Mouse (Mus musculus): Measurements from ENCODE around the gene Med15. TPM values are rescaled to one million over a fixed set of nuclear protein-coding genes. Genes with fewer than 3 reads are reported as not detected.

Med15 gene
- polyA plus RNA-seq, 1 experiment from 2014 or later = 40.6 TPM

GRCm38 (mm10) chr16:17732021-17732420, 670 bp downstream of the Med15 start:
- ATAC-seq (ENCODE audit: insufficient number of reproducible peaks, low FRiP score, low TSS enrichment, low read depth) = no peak
- WGBS = 39% methylated on average over 3 of the region's 3 CpGs

DNA sequence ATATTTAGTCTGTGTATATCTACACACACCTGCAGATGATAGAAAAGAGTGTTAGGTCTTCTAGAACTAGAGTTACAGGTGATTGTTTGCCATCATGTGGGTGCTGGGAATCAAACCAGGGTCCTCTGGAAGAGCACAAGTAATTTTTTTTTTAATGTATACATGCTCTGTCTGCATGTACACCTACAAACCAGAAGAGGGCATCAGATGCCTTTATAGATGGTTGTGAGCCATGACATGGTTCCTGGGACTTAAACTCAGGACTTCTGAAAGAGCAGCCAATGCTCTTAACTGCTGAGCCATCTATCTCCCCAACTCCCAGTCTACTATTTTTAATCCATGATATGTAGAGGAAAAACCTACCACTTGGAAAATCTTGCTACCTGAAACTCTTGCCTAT, 2.7 kb downstream of the Med15 start:
- Histone ChIP-seq H3K9ac (no peak overlapping the region), H3K27me3 (no peaks in the 10 kb centered on the region), H3K4me1 (peaks cover 6% of the 10 kb centered on the region; the same call in 1 of the 2 replicates), H3K27ac (no peak overlapping the region), H3K4me2 (no peak overlapping the region), H3K9me3 (no peaks in the 10 kb centered on the region), H3K4me3 (no peak overlapping the region), H3K36me3 (no peaks in the 10 kb centered on the region)
- no peak for ATAC-seq (ENCODE audit: insufficient number of reproducible peaks, low FRiP score, low TSS enrichment, low read depth)

More at GRCm38 (mm10) chr16:17732021-17732420, 670 bp downstream of the Med15 start:
- H3K27me3 ChIP-seq = 0 out of 2 replicates have a peak, but pooled peaks cover 2% of the 10 kb centered on the region
- H3K36me3 ChIP-seq = no peaks in the 10 kb centered on the region
- H3K4me2 ChIP-seq = no peak overlapping the region
- H3K4me1 ChIP-seq = peaks cover 4% of the 10 kb centered on the region; the same call in 1 of the 2 replicates
- no peak overlapping the region for H3K27ac ChIP-seq
- H3K9me3 ChIP-seq = no peaks in the 10 kb centered on the region
- no peak overlapping the region for H3K9ac ChIP-seq
- no peak overlapping the region for H3K4me3 ChIP-seq

- 0 out of 2 replicates have a peak overlapping the region, but pooled peaks have one; percentile 24 for H3K4me2 ChIP-seq
- no peak overlapping the region for H3K4me3 ChIP-seq
- ATAC-seq (ENCODE audit: insufficient number of reproducible peaks, low FRiP score, low TSS enrichment, low read depth) = no peak
- 12% methylated on average over 5 of the region's 5 CpGs for WGBS
- no peak overlapping the region for H3K9ac ChIP-seq
- no peaks in the 10 kb centered on the region for H3K27me3 ChIP-seq
- H3K9me3 ChIP-seq = no peaks in the 10 kb centered on the region
- no peaks in the 10 kb centered on the region for H3K36me3 ChIP-seq
- peaks cover 3% of the 10 kb centered on the region; the same call in 1 of the 2 replicates for H3K4me1 ChIP-seq
- H3K27ac ChIP-seq = peak overlapping the region; percentile 22; the same call in 1 of the 2 replicates
These were observed 5.4 kb downstream of the Med15 start for GRCm38 (mm10) chr16:17727179-17727861.

GRCm38 (mm10) chr16:17724448-17724847, 8.2 kb downstream of the Med15 start:
- Histone ChIP-seq H3K4me1 (peaks cover 19% of the 10 kb centered on the region), H3K4me3 (no peak overlapping the region), H3K27me3 (no peaks in the 10 kb centered on the region), H3K27ac (no peak overlapping the region), H3K4me2 (no peak overlapping the region), H3K9me3 (no peaks in the 10 kb centered on the region), H3K36me3 (no peaks in the 10 kb centered on the region), H3K9ac (no peak overlapping the region)
- 93% methylated on average over 3 of the region's 3 CpGs for WGBS
- peak; percentile 22; the same call in 1 of the 2 replicates for ATAC-seq (ENCODE audit: insufficient number of reproducible peaks, low FRiP score, low TSS enrichment, low read depth)

DNA sequence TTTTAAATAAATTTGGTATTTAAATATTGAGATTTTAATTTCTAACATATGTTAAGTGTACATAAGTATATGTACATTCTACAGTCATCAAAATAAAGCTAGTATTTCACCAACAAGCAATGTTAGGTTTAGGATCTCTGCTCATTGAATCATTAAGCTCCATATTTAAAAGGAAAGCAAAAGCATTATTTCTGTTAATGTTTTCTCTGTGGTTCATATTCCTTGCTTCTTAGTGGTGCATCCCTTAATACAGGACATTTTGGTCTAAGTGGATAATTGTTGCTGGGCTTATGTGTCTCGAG, 9.4 kb downstream of the Med15 start:
- no peak overlapping the region for H3K4me2 ChIP-seq
- no peak overlapping the region for H3K27ac ChIP-seq
- peaks cover 19% of the 10 kb centered on the region for H3K4me1 ChIP-seq
- no peaks in the 10 kb centered on the region for H3K27me3 ChIP-seq
- H3K36me3 ChIP-seq = no peaks in the 10 kb centered on the region
- 80% methylated on average over 1 of the region's 1 CpGs for WGBS
- no peak for ATAC-seq (ENCODE audit: insufficient number of reproducible peaks, low FRiP score, low TSS enrichment, low read depth)
- no peak overlapping the region for H3K4me3 ChIP-seq
- no peaks in the 10 kb centered on the region for H3K9me3 ChIP-seq
- no peak overlapping the region for H3K9ac ChIP-seq

GRCm38 (mm10) chr16:17722461-17723324, 10.0 kb downstream of the Med15 start:
- 1% methylated on average over 44 of the region's 44 CpGs for WGBS
- peak; percentile 87; the same call in 1 of the 2 replicates for ATAC-seq (ENCODE audit: insufficient number of reproducible peaks, low FRiP score, low TSS enrichment, low read depth)
- peak overlapping the region; percentile 77 for H3K27ac ChIP-seq

GRCm38 (mm10) chr16:17721822-17722460, 10.8 kb downstream of the Med15 start:
- Histone ChIP-seq H3K4me2 (peak overlapping the region; percentile 80), H3K27ac (peak overlapping the region; percentile 77), H3K27me3 (no peaks in the 10 kb centered on the region), H3K9ac (peak overlapping the region; percentile 85), H3K4me3 (peak overlapping the region; percentile 78), H3K4me1 (peaks cover 17% of the 10 kb centered on the region), H3K9me3 (no peaks in the 10 kb centered on the region), H3K36me3 (no peaks in the 10 kb centered on the region)
- ATAC-seq (ENCODE audit: insufficient number of reproducible peaks, low FRiP score, low TSS enrichment, low read depth) = no peak
- WGBS = 4% methylated on average over 10 of the region's 10 CpGs

More at GRCm38 (mm10) chr16:17722461-17723324, 10.0 kb downstream of the Med15 start:
- Histone ChIP-seq H3K9me3 (no peaks in the 10 kb centered on the region), H3K36me3 (no peaks in the 10 kb centered on the region), H3K4me2 (peak overlapping the region; percentile 80), H3K9ac (peak overlapping the region; percentile 85), H3K27me3 (no peaks in the 10 kb centered on the region), H3K4me1 (peaks cover 19% of the 10 kb centered on the region), H3K4me3 (peak overlapping the region; percentile 78)

DNA sequence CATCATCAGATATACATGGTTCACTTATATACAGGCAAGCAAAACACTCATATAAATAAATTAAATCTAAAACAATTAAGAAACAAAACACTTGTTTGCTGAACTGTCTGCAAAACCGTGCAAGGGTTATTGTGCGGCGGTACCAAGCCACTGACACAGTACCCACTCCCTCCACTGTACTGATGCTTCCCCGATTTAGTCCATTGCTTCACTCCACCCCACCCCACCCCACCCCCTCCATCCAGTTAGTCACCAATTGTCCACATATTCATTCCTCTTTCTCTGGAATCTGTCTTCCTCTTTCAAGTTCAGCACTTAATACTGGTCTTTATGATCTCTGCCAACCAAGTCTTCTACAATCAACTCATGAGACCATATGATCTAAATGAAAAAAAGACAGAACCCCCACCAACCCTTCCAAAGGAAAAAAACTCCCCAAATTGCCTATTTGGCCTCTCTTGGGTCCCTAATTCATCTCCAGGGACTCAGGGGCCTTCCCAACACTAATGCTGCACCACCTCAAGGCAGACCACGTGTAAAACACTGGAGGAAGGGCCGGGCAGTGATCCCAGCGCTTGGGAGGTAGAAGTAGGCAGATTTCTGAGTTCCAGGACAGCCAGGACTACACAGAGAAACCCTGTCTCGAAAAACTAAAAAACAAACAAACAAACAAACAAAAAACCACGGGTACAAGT, 11.4 kb downstream of the Med15 start:
- no peaks in the 10 kb centered on the region for H3K36me3 ChIP-seq
- no peaks in the 10 kb centered on the region for H3K27me3 ChIP-seq
- H3K27ac ChIP-seq = no peak overlapping the region
- H3K4me2 ChIP-seq = peak overlapping the region; percentile 80
- peaks cover 15% of the 10 kb centered on the region for H3K4me1 ChIP-seq
- H3K4me3 ChIP-seq = peak overlapping the region; percentile 78
- WGBS = 72% methylated on average over 9 of the region's 9 CpGs
- ATAC-seq (ENCODE audit: insufficient number of reproducible peaks, low FRiP score, low TSS enrichment, low read depth) = no peak
- no peaks in the 10 kb centered on the region for H3K9me3 ChIP-seq
- peak overlapping the region; percentile 85; the same call in 1 of the 2 replicates for H3K9ac ChIP-seq

- no peaks in the 10 kb centered on the region for H3K27me3 ChIP-seq
- H3K4me2 ChIP-seq = no peak overlapping the region
- H3K27ac ChIP-seq = no peak overlapping the region
- H3K4me1 ChIP-seq = peaks cover 15% of the 10 kb centered on the region
- no peak overlapping the region for H3K4me3 ChIP-seq
- no peaks in the 10 kb centered on the region for H3K9me3 ChIP-seq
- ATAC-seq (ENCODE audit: insufficient number of reproducible peaks, low FRiP score, low TSS enrichment, low read depth) = no peak
- H3K9ac ChIP-seq = no peak overlapping the region
- WGBS = 91% methylated on average over 1 of the region's 1 CpGs
- no peaks in the 10 kb centered on the region for H3K36me3 ChIP-seq
These were observed 14.9 kb downstream of the Med15 start for GRCm38 (mm10) chr16:17717791-17718190.

GRCm38 (mm10) chr16:17707541-17707940, 25.1 kb downstream of the Med15 start:
- Histone ChIP-seq H3K4me3 (no peak overlapping the region), H3K9ac (no peak overlapping the region), H3K4me1 (no peaks in the 10 kb centered on the region), H3K27me3 (no peaks in the 10 kb centered on the region), H3K9me3 (no peaks in the 10 kb centered on the region), H3K36me3 (peaks cover 12% of the 10 kb centered on the region), H3K4me2 (no peak overlapping the region), H3K27ac (no peak overlapping the region)
- ATAC-seq (ENCODE audit: insufficient number of reproducible peaks, low FRiP score, low TSS enrichment, low read depth) = no peak
- 91% methylated on average over 1 of the region's 1 CpGs for WGBS

DNA sequence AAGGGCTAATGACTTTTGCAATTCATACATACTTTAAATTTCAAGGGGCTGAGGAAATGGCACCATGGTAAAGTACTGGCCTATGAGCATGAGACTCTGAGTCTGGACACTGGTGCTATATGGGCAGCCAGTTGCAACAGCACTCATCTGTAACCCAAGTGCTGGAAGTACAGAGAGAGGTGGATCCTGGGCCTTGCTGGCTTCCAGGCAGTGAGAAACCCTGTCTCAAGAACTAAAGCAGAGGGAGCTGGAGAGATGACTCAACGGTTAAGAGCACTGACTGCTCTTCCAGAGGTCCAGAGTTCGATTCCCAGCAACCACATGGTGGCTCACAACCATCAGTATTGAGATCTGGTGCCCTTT, 31.7 kb downstream of the Med15 start:
- no peak overlapping the region for H3K27ac ChIP-seq
- no peak overlapping the region for H3K4me3 ChIP-seq
- WGBS = 93% methylated on average over 2 of the region's 2 CpGs
- no peak for ATAC-seq (ENCODE audit: insufficient number of reproducible peaks, low FRiP score, low TSS enrichment, low read depth)
- no peaks in the 10 kb centered on the region for H3K4me1 ChIP-seq
- H3K4me2 ChIP-seq = no peak overlapping the region
- no peak overlapping the region for H3K9ac ChIP-seq
- H3K27me3 ChIP-seq = no peaks in the 10 kb centered on the region
- no peaks in the 10 kb centered on the region for H3K9me3 ChIP-seq
- H3K36me3 ChIP-seq = peaks cover 52% of the 10 kb centered on the region
